Mouse (Mus musculus) thymus, postnatal 0 days (tissue): ENCODE data around the gene Dennd2a. TPM values are rescaled to one million over a fixed set of nuclear protein-coding genes. Genes with fewer than 3 reads are reported as not detected.
"Not testable (repeated sequence)": the region's sequence is repeated elsewhere in the genome, so short reads cannot be mapped to it uniquely, and the experiment has no call there.

Experiments used
- DNase-seq: peaks from one replicate; pipeline ENCODE4 v3.0.0-alpha.2; 2015; ENCODE audit warnings: low spot score
- polyA plus RNA-seq: library from polyadenylated mRNA; unstranded; fragments of >200 nt; fragmentation: Nextera tagmentation; extraction: Ambion mirVana; gene quantifications from 2 replicates; pipeline ENCODE4 v1.2.1, GENCODE M21; 2015

The Dennd2a gene
- polyA plus RNA-seq, 1 experiment from 2014 or later: 2.6 TPM

GRCm38 (mm10) chr6:39451033-39451432, 106.6 kb downstream of the Dennd2a start:
- peak; percentile 22 for DNase-seq

- DNase-seq: no peak
Measured at GRCm38 (mm10) chr6:39450580-39450979, 107.1 kb downstream of the Dennd2a start.

GRCm38 (mm10) chr6:39447429-39448185, 110.1 kb downstream of the Dennd2a start:
- DNase-seq: no peak

GRCm38 (mm10) chr6:39445801-39446572, 111.7 kb downstream of the Dennd2a start:
- peak; percentile 6 for DNase-seq

GRCm38 (mm10) chr6:39442786-39443287, 114.8 kb downstream of the Dennd2a start:
- no peak for DNase-seq

- DNase-seq: no peak
Measured at GRCm38 (mm10) chr6:39440207-39440606, 117.5 kb downstream of the Dennd2a start.

GRCm38 (mm10) chr6:39437519-39437918, 120.1 kb downstream of the Dennd2a start:
- DNase-seq: not testable (repeated sequence)

GRCm38 (mm10) chr6:39435875-39436274, 121.8 kb downstream of the Dennd2a start:
- no peak for DNase-seq

- no peak for DNase-seq
Measured at GRCm38 (mm10) chr6:39434886-39435492, 122.7 kb downstream of the Dennd2a start.

- no peak for DNase-seq
Measured at GRCm38 (mm10) chr6:39434111-39434885, 123.4 kb downstream of the Dennd2a start.

GRCm38 (mm10) chr6:39433701-39434100, 124.0 kb downstream of the Dennd2a start:
- no peak for DNase-seq

- DNase-seq: no peak
Measured at GRCm38 (mm10) chr6:39433174-39433573, 124.5 kb downstream of the Dennd2a start.

GRCm38 (mm10) chr6:39430722-39431121, 126.9 kb downstream of the Dennd2a start:
- no peak for DNase-seq

- DNase-seq: no peak
Measured at GRCm38 (mm10) chr6:39429007-39429788, 128.5 kb downstream of the Dennd2a start.

- no peak for DNase-seq
Measured at GRCm38 (mm10) chr6:39427276-39428003, 130.2 kb downstream of the Dennd2a start.

GRCm38 (mm10) chr6:39426725-39427124, 130.9 kb downstream of the Dennd2a start:
- DNase-seq: no peak

- DNase-seq: no peak
Measured at GRCm38 (mm10) chr6:39425181-39425580, 132.5 kb downstream of the Dennd2a start.

GRCm38 (mm10) chr6:39423686-39424085, 134.0 kb downstream of the Dennd2a start:
- no peak for DNase-seq

- no peak for DNase-seq
Measured at GRCm38 (mm10) chr6:39423130-39423551, 134.5 kb downstream of the Dennd2a start.

GRCm38 (mm10) chr6:39420867-39421266, 136.8 kb downstream of the Dennd2a start:
- DNase-seq: no peak
